Mouse (Mus musculus) adrenal gland, postnatal 14 days (tissue): Measurements from ENCODE around the gene Ccdc171. TPM values are rescaled to one million over a fixed set of nuclear protein-coding genes. Genes with fewer than 3 reads are reported as not detected.

Source experiments
- DNase-seq: peaks from one replicate; pipeline ENCODE4 v3.0.0; 2021; ENCODE audit warnings: mixed read lengths
- total RNA-seq: library from RNA; stranded (reverse); gene quantifications from 2 replicates; pipeline ENCODE4 v1.2.3, GENCODE M21; 2021

Gene Ccdc171
- total RNA-seq, 1 experiment from 2014 or later = 1.9 TPM

DNA sequence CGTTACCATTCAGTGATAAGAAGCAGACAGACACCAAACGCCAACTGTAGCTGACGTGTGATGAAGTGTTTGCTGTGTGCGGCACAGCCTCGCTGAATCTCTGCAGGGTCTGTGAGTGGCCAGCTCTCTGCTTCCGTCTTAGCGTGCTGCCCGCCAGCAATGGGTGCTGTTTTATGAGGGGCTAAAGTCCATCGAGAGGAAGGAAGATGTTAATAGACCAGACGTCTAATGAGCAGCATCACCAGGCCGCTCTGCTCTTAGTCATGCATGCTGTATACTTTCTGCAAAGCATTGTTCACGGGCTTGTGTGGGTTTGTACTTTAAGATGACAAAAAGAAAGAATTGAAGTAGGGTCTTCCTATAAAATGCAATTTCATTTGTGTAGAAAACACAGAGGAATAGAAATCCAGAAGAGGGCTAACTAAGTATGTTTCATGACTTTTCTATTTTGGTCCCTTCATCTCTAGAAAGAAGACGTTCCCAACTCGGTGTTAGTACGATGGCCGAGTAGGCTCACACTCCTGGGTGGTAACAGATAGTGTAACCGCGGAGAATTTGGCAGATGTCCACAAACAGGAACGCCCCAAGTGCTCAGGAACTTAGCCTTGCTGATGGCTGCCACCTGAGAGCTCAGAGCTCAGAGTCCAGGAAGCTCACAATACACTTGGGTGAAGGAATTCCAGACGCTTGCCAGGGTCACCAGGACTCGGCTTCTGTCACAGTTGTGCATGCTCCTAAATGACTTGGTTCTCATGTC is 273.5 kb downstream of the Ccdc171 start:
- DNase-seq = no peak

DNA sequence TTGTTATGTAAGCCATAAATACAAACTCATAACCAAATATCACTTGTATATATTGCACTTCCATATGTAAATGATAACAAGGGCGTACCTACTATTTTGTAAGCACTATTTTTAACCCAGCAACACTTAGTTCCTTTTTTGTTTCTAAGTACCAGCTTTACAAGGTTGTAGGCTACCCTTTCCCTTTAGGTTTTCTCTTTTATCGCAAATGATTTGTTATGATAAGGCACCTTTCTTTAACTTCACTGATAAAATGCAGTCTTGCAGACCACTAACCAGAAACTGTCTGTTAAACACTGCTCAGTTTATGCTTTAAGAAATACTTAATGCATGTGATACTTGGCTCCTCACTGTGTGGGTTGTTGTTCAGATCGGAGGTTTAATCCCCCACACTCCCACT is 275.1 kb downstream of the Ccdc171 start:
- DNase-seq = no peak

DNA sequence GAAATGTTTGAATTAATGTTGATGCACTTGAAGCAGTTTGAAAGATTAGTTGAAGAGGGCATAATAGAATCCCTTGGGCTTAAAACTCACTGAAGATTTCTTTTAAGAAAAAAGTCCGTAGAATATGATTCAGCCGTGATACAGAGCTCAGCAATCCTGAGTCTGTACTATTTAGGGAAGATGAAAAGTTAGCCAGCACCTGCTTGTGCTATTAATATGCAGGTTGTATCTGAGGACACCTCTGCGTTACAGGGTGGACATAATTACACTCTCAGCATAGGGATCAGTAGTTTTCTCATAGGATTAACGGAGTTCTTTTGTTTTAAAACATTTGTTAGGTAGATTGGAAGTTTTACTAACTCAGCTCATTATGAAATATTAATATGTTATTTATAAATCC is 291.6 kb downstream of the Ccdc171 start:
- DNase-seq = no peak

DNA sequence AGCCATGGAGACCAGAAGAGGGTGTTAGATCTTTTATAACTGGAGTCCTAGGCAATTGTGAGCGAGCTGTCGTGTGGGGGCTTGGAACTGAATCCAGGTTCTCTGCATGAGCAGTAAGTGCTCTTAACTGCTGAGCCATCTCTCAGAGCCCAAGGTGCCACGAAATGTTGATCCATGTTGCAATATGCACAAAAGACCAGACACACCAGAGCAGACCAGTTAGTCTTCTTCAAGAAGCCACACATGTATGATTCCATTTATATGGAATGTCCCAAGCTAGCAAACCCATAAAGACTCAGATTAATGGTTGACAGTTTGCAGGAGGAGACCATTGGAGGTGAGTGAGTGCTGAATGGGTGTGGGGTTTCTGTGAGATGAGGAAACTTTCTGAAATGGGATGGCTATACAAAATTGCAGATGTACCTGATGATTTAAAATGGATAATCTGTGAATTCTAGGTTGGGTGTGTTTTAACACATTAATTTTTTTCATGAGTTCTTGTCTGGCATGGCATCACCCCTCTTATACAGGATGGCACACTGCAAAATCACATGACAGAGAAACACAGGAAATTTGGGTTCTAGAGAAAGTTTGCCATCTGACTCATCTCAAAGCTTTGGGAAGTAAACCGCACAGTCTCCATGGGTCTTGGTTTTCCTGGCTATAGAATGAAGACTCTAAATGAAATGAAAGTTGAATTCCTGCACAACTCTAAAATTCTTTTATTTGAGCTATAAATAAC is 304.5 kb downstream of the Ccdc171 start:
- no peak for DNase-seq

DNA sequence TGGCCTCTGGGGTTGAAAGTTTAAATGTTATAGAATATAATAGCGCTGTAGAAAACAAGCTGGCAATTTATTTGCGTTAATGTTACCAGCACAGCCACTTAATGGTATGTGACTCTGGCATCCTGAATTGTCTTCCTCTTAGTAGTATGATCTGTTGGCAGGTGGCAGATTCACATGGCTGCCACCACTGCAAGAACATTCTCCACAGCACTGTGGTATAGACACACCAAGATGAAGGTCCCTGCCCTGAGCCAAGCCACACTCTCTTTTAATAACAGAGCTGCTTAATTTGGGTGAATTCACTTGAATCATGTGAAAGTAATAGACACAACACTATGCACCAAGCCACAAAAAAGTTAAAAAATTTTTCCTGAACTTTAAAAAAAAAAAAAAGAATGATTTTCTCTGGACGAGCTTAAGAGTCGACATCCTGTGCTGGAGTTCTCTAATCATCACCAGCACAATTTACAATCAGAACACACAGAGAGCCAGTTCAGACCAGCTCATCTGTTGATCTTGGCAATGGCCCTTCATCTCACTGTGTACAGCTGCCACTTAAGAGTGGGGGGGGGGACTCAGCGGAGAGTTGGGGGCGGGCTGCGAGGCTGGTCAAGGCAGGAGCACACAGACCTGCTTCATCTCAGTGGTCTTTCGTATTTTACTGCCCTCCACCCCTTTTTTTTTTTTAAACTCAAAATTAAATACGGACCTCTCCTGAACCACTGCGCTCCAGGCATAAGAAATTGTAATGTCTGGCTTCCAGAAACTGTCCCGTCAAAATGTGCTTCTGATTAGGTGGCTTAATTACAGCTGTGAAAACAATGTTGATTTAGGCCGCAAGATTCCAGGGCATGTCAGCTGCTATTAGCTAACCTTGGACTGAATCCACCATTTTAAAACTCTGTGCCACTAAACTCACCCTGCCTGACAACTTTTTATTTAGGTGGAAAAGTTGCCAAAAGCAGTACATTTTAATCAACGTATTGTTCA is 305.8 kb downstream of the Ccdc171 start:
- no peak for DNase-seq

DNA sequence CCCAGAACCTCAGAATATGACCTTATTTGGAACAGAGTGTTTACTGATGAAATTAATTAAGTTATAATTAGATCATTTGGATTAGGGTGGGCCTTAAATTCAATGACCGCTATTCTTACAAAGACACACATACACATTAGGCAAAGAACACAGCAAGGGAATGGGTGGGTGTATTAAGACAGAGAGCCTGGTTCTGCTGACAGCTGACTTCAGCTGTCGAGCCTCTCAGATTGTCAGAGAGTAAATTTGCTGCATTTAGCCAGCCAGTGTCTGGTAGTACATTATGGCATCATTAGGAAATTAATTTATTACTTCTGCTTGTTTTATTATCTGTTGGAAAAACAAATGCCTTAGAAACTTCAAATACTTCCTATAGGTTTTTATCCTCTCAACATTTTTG is 313.7 kb downstream of the Ccdc171 start:
- no peak for DNase-seq

DNA sequence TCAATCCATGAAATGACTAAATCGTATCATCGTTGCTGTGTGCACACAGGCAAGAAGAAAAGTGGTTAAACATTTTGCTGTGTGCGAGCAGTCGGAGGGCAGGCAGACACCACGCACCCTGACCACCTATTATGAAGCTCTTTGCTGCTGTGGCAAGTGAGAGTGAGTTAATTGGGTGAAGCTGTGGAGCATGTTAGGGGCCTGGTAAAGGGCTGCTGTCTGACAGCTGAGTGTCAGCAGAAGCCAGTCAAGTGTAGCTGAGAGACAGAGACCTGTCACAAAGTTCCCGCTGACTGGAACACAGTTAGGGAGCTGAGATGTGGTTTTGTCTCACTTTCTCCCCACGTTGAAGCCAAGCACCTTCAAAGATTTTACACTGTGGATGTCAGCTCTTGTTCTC is 321.0 kb downstream of the Ccdc171 start:
- DNase-seq = no peak

DNA sequence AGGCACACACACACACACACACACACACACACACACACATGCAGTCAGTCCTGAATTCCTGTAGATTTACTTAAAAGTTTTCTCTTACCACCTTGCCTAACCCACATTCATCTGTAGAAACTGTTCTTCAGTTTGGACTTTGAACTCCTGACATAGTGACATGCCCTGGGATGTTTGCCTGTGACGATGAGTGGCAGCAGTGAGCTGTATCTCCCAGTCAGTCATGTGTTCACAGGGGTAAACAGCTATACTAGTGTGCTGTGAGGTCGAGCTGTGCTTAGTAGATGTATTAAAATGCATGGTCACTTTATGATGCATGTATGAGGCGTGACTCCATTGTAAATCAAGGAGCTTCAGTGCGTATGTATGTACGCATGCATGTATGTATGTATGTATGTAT is 328.5 kb downstream of the Ccdc171 start:
- no peak for DNase-seq

DNA sequence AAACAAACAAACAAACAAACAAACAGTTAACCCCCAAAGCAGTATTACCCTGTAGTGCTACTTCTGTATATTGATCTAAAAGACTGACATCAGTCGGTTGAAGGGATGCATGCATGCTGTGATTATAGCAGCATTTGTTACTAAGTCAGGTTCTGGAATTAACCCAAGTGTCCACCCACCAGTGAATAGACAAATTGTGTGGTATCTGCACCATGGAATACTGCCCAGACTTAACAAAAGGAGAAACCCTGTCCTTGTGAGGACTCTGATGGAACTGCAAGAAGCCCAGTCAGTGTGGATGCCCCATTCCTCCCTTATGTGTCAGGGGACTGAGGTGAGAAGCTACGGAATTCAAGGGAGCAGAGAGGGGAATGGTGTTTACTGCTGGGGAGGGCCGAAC is 336.4 kb downstream of the Ccdc171 start:
- DNase-seq = no peak

DNA sequence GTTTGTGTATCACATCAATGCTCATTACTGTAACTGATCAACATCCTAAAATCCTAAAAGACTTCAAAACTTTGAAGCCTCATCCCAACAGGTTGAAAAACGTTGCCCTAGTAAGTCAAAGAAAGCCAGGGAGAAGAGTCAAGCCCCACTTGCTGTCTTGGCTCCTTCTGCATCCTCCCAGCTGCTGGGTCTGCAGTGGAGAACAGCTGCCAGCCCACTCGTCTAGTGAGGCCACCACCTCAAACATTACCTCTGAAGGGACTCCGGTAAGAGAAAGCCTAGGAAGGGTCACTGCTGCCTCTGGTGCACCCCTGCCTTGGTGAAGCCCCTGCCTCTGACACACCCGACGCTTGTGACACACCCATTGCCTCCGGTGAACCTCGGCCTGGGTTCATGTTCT is 336.9 kb downstream of the Ccdc171 start:
- DNase-seq = no peak

DNA sequence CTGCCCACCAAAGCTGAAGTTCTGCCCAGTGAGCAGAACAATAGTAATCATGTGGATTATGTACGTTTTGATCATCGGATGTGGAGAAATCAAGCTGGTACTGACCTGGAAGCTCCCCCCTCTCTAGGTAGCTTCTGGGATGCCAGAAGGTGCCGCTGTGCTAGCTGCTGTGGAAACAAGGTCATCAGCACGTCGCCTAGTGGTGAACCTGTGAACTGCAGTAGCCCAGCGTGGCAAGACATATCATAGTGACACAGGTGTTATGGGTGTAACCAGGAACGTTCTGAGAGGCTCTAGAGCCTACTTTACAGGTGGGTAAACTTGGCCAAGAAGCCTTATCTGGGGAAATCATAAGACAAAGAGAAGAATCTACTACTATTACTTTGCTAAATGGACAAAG is 351.3 kb downstream of the Ccdc171 start:
- DNase-seq = no peak

DNA sequence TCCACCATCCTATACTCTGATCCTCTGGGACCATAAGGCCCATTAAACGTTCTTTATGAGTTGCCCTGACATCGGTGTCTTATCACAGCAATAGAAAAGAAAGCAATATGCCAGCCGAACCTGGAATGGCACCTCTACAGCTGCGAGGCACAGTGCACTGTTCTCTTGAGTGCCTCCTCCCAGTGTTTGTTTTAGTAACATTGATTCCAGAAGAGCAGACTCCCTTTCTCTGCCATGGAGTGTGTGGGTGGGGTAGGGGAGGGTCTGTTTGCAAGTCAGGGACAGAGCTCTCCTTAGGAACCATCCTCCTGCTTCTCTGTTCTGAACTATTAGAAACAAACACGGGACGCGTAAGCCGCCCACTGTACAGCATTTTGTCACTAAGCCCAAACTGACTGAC is 352.9 kb downstream of the Ccdc171 start:
- no peak for DNase-seq

DNA sequence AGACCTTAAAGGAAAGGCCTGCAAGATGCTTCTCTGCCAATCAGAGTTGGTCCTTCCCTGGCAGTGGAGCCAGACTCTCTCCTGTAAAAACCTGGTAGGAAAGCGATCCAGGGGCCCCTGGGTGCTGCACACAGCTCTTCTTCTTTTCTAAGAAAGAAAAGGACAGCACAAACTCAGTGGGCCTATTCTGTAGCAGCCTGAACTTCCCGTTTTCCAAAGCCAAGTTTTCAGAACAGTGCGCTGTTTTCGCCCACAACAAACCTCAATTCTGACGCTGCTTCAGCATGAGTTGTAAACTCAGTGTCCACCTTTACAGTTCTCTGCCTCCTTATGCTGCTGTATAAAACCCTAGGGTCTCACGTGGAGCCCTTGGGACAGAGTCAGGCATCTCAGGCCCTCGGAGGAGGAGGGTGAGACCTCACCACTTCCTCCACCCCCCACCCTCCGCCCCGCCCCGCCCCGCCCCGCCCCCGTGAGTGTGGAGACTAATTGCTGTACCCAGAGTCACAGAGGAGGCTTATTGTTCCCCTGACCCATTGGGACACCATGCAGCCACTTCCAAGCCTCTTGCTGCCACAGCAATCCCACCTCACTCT is 363.2 kb downstream of the Ccdc171 start:
- DNase-seq = no peak

DNA sequence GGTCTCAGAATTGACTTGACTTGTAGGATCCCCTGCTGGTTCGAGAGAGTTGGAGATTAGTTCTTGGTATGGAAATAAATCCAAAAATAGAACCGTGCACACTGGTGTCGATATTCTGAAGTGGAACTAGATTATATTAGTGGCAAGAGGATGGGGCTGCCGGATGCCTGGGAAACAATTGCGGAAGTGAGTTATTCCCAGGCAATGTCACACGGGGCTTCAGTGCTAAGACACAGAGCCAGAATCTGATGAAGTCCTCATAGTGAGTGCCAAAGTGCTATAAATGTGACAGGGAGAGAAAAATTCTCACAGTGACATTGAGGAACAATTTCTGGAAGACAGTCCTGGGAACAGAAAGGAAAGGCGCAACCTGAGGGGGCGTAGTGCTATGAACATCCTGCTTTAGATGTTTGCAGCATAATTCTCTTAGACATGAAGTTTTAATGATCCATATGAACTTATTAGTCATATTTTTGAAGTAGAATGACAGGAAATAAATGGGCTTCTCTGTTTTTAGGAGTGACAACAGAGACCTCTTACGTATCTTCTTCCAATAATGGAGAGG is 376.8 kb downstream of the Ccdc171 start:
- DNase-seq = no peak

Other genes starting within 250 kb of the Ccdc171 start
- 18.7 and 19.1 TPM in 2 replicates for gene Ttc39b, start 201.3 kb upstream of the Ccdc171 start, total RNA-seq
- gene Snapc3, start 107.8 kb upstream of the Ccdc171 start, total RNA-seq = 23.5 and 24.5 TPM in 2 replicates
- 61.0 and 61.9 TPM in 2 replicates for gene Psip1, start 39.1 kb upstream of the Ccdc171 start, total RNA-seq